Mouse (Mus musculus): ENCODE data around the gene Zfp422. TPM values are rescaled to one million over a fixed set of nuclear protein-coding genes. Genes with fewer than 3 reads are reported as not detected.
"Not testable (repeated sequence)": the region's sequence is repeated elsewhere in the genome, so short reads cannot be mapped to it uniquely, and the experiment has no call there.

Zfp422 gene
- polyA plus RNA-seq, 1 experiment from 2014 or later = 303 TPM

DNA sequence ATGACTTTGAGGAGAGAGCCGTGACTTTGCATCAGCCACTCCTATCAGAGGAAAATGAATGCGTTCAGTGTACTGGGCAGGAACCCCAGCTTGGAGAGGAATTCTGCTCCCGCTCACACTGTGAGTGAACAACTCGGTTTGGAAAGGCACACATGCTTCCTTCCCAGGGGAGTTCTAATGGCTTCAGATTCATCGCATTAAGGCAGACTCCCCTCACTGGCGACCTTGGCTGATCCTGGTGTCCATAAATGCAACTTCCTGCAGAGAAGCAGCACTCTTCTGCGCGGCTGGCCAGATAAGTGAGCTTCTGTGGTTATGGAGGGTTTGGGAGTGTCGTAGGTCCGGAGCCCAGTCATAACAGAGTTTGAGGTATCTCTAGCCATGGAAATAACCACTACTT, 967 bp upstream of the Zfp422 start:
- Histone ChIP-seq H3K36me3 (ENCODE audit: control insufficient read depth, insufficient read depth, low read length) (0 out of 2 replicates have a peak, but pooled peaks cover 3% of the 10 kb centered on the region), H3K4me2 (ENCODE audit: low read depth, severe bottlenecking) (no peak overlapping the region), H3K9ac (ENCODE audit: low read length) (no peak overlapping the region), H3K4me1 (ENCODE audit: control insufficient read depth, insufficient read depth, low read length) (no peaks in the 10 kb centered on the region), H3K27ac (replicated peaks; ENCODE audit: low read depth, low read length) (no peak overlapping the region), H3K4me3 (ENCODE audit: low read depth, low read length) (no peak overlapping the region), H3K27me3 (ENCODE audit: control insufficient read depth, insufficient read depth, low read length) (no peaks in the 10 kb centered on the region), H3K9me3 (ENCODE audit: control insufficient read depth, low read length) (no peaks in the 10 kb centered on the region)
- no peak for ATAC-seq (ENCODE audit: insufficient number of reproducible peaks, low FRiP score, low TSS enrichment, low read depth)
- no peak for DNase-seq (ENCODE audit: low spot score)
- 93% methylated on average over 10 of the region's 10 CpGs for WGBS

DNA sequence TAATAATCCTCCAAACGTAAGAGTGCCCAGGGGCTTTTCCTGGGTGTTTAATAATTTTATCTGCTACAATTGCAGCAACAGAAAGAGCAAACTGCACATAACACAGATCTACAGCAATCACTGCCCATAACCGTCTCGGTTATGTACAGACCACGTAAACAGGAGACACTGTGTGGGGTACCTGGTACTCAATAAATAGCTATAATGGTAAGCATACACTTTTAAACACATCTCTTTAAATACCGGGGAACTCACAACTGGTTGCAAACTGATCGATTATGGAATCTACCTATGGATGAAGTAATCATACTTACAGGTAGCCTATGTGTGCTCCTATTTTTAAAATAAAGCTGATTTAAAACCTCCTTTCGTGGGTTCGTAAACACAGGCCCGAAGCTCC, 704 bp downstream of the Zfp422 start:
- H3K4me1 ChIP-seq (ENCODE audit: control insufficient read depth, insufficient read depth, low read length) = no peaks in the 10 kb centered on the region
- DNase-seq (ENCODE audit: low spot score) (no peak), ATAC-seq (ENCODE audit: insufficient number of reproducible peaks, low FRiP score, low TSS enrichment, low read depth) (no peak)
- H3K36me3 ChIP-seq (ENCODE audit: control insufficient read depth, insufficient read depth, low read length) = 0 out of 2 replicates have a peak, but pooled peaks cover 6% of the 10 kb centered on the region
- 30% methylated on average over 9 of the region's 9 CpGs for WGBS
- peak overlapping the region; percentile 84 for H3K4me3 ChIP-seq (ENCODE audit: low read depth, low read length)
- H3K9me3 ChIP-seq (ENCODE audit: control insufficient read depth, low read length) = no peaks in the 10 kb centered on the region
- peak overlapping the region; percentile 63 for H3K4me2 ChIP-seq (ENCODE audit: low read depth, severe bottlenecking)
- H3K27ac ChIP-seq (replicated peaks; ENCODE audit: low read depth, low read length) = no peak overlapping the region
- no peaks in the 10 kb centered on the region for H3K27me3 ChIP-seq (ENCODE audit: control insufficient read depth, insufficient read depth, low read length)
- H3K9ac ChIP-seq (ENCODE audit: low read length) = peak overlapping the region; percentile 99

DNA sequence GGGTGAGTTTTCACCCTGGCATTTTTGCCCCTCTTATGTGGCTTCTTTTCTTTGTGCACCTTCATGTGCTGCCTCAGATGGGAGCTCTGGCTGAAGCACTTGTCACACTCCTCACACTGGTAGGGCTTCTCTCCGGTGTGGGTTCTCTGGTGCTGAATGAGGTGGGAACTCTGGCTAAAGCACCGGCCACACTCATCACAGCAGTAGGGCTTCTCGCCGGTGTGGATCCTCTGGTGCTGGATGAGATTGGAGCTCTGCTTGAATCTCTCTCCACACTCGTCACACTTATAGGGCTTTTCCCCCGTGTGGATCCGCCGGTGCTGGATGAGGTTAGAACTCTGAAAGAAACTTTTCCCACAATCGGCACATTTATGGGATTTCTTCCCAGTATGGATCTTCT, 2.4 kb downstream of the Zfp422 start:
- DNase-seq (ENCODE audit: low spot score) = peak; percentile 13
- H3K27me3 ChIP-seq (ENCODE audit: control insufficient read depth, insufficient read depth, low read length); H3K36me3 ChIP-seq (ENCODE audit: control insufficient read depth, insufficient read depth, low read length); H3K27ac ChIP-seq (replicated peaks; ENCODE audit: low read depth, low read length); H3K4me2 ChIP-seq (ENCODE audit: low read depth, severe bottlenecking); H3K4me3 ChIP-seq (ENCODE audit: low read depth, low read length); ATAC-seq (ENCODE audit: insufficient number of reproducible peaks, low FRiP score, low TSS enrichment, low read depth); H3K9me3 ChIP-seq (ENCODE audit: control insufficient read depth, low read length); H3K4me1 ChIP-seq (ENCODE audit: control insufficient read depth, insufficient read depth, low read length); H3K9ac ChIP-seq (ENCODE audit: low read length): not testable (repeated sequence)
- 96% methylated on average over 9 of the region's 9 CpGs for WGBS

DNA sequence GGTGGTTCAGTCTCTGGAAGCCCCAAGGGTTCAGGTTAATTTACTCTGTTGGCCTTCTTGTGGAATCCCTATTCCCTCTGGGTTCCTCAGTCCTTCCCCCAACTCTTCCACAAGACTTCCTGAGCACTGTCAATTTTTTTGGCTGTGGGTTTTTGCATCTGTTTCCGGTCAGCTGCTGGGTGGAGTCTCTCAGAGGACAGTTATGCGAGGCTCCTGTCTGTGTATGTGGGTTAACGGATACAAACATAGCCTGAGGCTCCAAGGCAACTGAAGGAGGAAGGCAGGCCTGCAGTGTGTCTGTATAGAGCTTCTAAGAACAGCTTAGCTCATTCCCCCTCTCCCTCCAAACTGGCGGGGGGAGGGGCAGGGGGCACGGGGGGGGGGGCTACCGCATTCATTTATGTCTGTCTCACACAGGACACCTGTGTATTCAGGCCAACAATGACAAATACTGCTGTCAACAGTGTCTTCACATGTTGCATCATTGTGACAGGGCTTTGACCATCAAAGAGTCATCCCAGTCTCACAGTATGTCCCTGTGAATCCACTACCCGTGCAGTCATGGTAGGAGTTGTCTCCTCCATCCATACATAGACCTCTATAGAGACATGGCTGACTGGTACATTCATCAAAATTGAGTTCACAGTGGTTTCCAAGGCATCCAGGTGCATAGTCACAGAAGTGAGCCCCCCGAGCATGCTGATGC, 7.3 kb downstream of the Zfp422 start:
- DNase-seq (ENCODE audit: low spot score) (peak; percentile 18), ATAC-seq (ENCODE audit: insufficient number of reproducible peaks, low FRiP score, low TSS enrichment, low read depth) (no peak)
- Histone ChIP-seq H3K36me3 (ENCODE audit: control insufficient read depth, insufficient read depth, low read length) (0 out of 2 replicates have a peak, but pooled peaks cover 6% of the 10 kb centered on the region), H3K4me2 (ENCODE audit: low read depth, severe bottlenecking) (no peak overlapping the region), H3K27me3 (ENCODE audit: control insufficient read depth, insufficient read depth, low read length) (no peaks in the 10 kb centered on the region), H3K9ac (ENCODE audit: low read length) (no peak overlapping the region), H3K27ac (replicated peaks; ENCODE audit: low read depth, low read length) (no peak overlapping the region), H3K4me1 (ENCODE audit: control insufficient read depth, insufficient read depth, low read length) (no peaks in the 10 kb centered on the region), H3K9me3 (ENCODE audit: control insufficient read depth, low read length) (no peaks in the 10 kb centered on the region), H3K4me3 (ENCODE audit: low read depth, low read length) (no peak overlapping the region)
- WGBS = 66% methylated on average over 8 of the region's 8 CpGs

DNA sequence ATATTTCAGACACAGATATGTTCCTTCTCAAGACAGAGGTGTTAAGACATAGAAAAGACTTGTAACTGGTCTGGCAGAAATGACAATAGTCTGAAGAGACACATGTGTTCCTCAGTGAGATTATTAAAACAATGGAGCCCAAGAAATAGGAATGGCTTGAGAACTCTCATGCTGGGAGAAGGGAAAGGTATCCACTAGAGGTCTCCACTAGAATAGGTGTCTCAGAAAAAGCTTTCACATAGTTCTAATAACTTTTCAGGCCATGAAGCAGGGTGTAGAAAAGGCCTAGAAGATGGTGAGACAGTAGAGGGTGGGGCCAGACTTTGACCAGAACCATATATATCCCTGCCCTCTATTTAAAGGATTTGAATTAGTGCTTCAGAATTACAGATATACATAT, 10.7 kb downstream of the Zfp422 start:
- no peaks in the 10 kb centered on the region for H3K9me3 ChIP-seq (ENCODE audit: control insufficient read depth, low read length)
- H3K9ac ChIP-seq (ENCODE audit: low read length) = no peak overlapping the region
- H3K4me3 ChIP-seq (ENCODE audit: low read depth, low read length) = no peak overlapping the region
- no peaks in the 10 kb centered on the region for H3K36me3 ChIP-seq (ENCODE audit: control insufficient read depth, insufficient read depth, low read length)
- H3K4me1 ChIP-seq (ENCODE audit: control insufficient read depth, insufficient read depth, low read length) = no peaks in the 10 kb centered on the region
- no peak for ATAC-seq (ENCODE audit: insufficient number of reproducible peaks, low FRiP score, low TSS enrichment, low read depth)
- H3K27ac ChIP-seq (replicated peaks; ENCODE audit: low read depth, low read length) = no peak overlapping the region
- no peak overlapping the region for H3K4me2 ChIP-seq (ENCODE audit: low read depth, severe bottlenecking)
- DNase-seq (ENCODE audit: low spot score) = no peak
- no peaks in the 10 kb centered on the region for H3K27me3 ChIP-seq (ENCODE audit: control insufficient read depth, insufficient read depth, low read length)

DNA sequence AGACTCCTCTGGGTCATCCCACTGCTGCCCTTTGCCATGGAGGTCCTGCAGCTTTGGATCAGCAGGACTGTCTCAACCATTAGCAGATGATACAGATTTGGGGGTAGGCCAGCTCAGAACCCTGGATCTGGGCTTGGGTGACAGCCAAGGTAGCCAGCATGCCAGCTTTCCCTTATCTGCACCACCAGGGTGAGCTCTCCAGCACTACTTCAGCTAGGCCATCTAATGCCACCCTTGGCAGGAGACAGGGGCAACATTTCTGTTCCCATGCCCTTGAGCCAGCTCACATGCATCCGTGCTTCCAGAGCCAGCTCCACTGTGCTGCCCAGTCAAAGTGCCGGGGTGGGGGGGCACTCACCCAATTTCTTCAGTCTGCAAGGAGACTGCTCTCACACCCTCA, 13.1 kb downstream of the Zfp422 start:
- H3K4me1 ChIP-seq (ENCODE audit: control insufficient read depth, insufficient read depth, low read length) = no peaks in the 10 kb centered on the region
- H3K4me3 ChIP-seq (ENCODE audit: low read depth, low read length) = no peak overlapping the region
- no peaks in the 10 kb centered on the region for H3K36me3 ChIP-seq (ENCODE audit: control insufficient read depth, insufficient read depth, low read length)
- H3K27me3 ChIP-seq (ENCODE audit: control insufficient read depth, insufficient read depth, low read length) = no peaks in the 10 kb centered on the region
- ATAC-seq (ENCODE audit: insufficient number of reproducible peaks, low FRiP score, low TSS enrichment, low read depth) (no peak), DNase-seq (ENCODE audit: low spot score) (no peak)
- H3K9ac ChIP-seq (ENCODE audit: low read length) = no peak overlapping the region
- WGBS = 82% methylated on average over 2 of the region's 2 CpGs
- H3K27ac ChIP-seq (replicated peaks; ENCODE audit: low read depth, low read length) = no peak overlapping the region
- no peak overlapping the region for H3K4me2 ChIP-seq (ENCODE audit: low read depth, severe bottlenecking)
- H3K9me3 ChIP-seq (ENCODE audit: control insufficient read depth, low read length) = no peaks in the 10 kb centered on the region

DNA sequence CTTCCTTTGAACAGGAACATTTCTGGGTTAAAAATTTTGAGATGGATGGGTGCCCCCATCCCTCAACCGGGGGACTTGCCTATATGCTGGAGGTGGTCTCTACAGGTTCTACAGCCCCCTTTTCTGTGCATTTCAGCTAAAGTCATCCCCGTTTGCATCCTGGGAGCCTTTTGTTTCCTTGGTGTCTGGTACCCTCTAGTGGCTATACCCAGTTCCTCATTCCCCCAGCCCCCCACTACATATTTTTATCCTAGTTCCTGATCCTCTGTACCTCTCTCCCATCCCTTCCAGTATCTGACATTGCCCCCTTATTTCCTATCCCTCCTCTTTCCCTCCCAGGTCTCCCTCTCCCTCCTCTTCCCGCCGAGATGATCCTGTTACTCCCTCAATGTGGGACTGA, 21.6 kb downstream of the Zfp422 start:
- no peaks in the 10 kb centered on the region for H3K9me3 ChIP-seq (ENCODE audit: control insufficient read depth, low read length)
- H3K27me3 ChIP-seq (ENCODE audit: control insufficient read depth, insufficient read depth, low read length) = no peaks in the 10 kb centered on the region
- DNase-seq (ENCODE audit: low spot score) (no peak), ATAC-seq (ENCODE audit: insufficient number of reproducible peaks, low FRiP score, low TSS enrichment, low read depth) (no peak)
- H3K4me2 ChIP-seq (ENCODE audit: low read depth, severe bottlenecking) = no peak overlapping the region
- H3K4me1 ChIP-seq (ENCODE audit: control insufficient read depth, insufficient read depth, low read length) = no peaks in the 10 kb centered on the region
- H3K27ac ChIP-seq (replicated peaks; ENCODE audit: low read depth, low read length) = no peak overlapping the region
- no peak overlapping the region for H3K9ac ChIP-seq (ENCODE audit: low read length)
- WGBS = 38% methylated on average over 4 of the region's 4 CpGs
- no peak overlapping the region for H3K4me3 ChIP-seq (ENCODE audit: low read depth, low read length)
- H3K36me3 ChIP-seq (ENCODE audit: control insufficient read depth, insufficient read depth, low read length) = no peaks in the 10 kb centered on the region

DNA sequence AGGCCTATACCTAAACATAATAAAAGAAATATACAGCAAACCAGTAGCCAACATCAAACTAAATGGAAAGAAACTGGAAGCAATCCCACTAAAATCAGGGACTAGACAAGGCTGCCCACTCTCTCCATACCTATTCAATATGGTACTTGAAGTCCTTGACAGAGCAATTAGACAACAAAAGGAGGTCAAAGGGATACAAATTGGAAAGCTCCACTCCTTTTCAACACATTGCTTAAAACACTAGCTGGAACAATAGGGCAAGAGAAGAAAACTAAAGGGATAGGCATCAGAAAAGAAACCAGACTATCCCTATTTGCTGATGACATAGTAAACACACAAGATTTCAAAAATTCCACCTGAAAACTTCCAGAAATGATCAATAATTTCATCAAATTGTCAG, 27.8 kb downstream of the Zfp422 start:
- not testable (repeated sequence) for H3K4me2 ChIP-seq (ENCODE audit: low read depth, severe bottlenecking); DNase-seq (ENCODE audit: low spot score); H3K36me3 ChIP-seq (ENCODE audit: control insufficient read depth, insufficient read depth, low read length); H3K4me3 ChIP-seq (ENCODE audit: low read depth, low read length); ATAC-seq (ENCODE audit: insufficient number of reproducible peaks, low FRiP score, low TSS enrichment, low read depth); H3K9ac ChIP-seq (ENCODE audit: low read length); H3K27ac ChIP-seq (replicated peaks; ENCODE audit: low read depth, low read length); H3K4me1 ChIP-seq (ENCODE audit: control insufficient read depth, insufficient read depth, low read length); H3K9me3 ChIP-seq (ENCODE audit: control insufficient read depth, low read length); H3K27me3 ChIP-seq (ENCODE audit: control insufficient read depth, insufficient read depth, low read length)

DNA sequence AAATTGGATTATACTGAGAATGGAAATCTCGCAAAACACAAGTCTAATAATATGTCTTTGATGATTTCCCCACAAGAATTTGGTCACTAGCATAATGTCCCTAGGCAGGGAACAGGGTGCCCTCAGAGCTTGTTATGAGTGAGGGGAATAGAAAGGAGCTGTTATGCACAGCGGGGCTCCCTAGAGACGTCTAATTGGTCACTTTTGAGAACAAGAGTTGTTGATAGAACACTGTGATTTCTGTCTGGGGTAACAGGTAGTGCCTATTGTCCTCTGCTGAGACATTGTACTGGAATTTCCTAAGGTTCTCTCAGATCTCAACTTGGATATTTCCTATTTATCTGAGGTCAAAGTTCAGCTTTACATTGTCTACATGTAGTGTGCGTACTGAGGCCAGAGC, 44.7 kb downstream of the Zfp422 start, which contains the start of gene Olfr215:
Gene Olfr215 (minus strand): TSS at position 101 of the 400 bp plus-strand sequence.
- ATAC-seq (ENCODE audit: insufficient number of reproducible peaks, low FRiP score, low TSS enrichment, low read depth) = no peak

More for the DNA sequence above, 44.7 kb downstream of the Zfp422 start, which contains the start of gene Olfr215:
- H3K9ac ChIP-seq (ENCODE audit: low read length) = no peak within 1 kb of the TSS
- H3K9me3 ChIP-seq (ENCODE audit: control insufficient read depth, low read length) = no peaks in the 10 kb centered on the region
- no peak within 1 kb of the TSS for H3K4me2 ChIP-seq (ENCODE audit: low read depth, severe bottlenecking)
- H3K27ac ChIP-seq (replicated peaks; ENCODE audit: low read depth, low read length) = no peak within 1 kb of the TSS
- no peaks in the 10 kb centered on the region for H3K4me1 ChIP-seq (ENCODE audit: control insufficient read depth, insufficient read depth, low read length)
- 83% methylated on average over 4 of the region's 4 CpGs for WGBS
- H3K4me3 ChIP-seq (ENCODE audit: low read depth, low read length) = no peak within 1 kb of the TSS
- no peaks in the 10 kb centered on the region for H3K36me3 ChIP-seq (ENCODE audit: control insufficient read depth, insufficient read depth, low read length)
- no peaks in the 10 kb centered on the region for H3K27me3 ChIP-seq (ENCODE audit: control insufficient read depth, insufficient read depth, low read length)
- DNase-seq (ENCODE audit: low spot score) = no peak

All from limb, embryonic 11.5 days (tissue).